Mouse (Mus musculus) heart, embryonic 15.5 days (tissue): ENCODE results near the gene Psmd14. TPM values are rescaled to one million over a fixed set of nuclear protein-coding genes. Genes with fewer than 3 reads are reported as not detected.

ENCODE experiments used
- ATAC-seq: fragments of 200-750 bp; cut with Nextera tagmentation; replicated peaks from 2 replicates; pipeline ENCODE4 v1.8.0; 2017; ENCODE audit warnings: low read depth, moderate TSS enrichment; ENCODE audit not compliant: insufficient number of reproducible peaks, insufficient read depth, low FRiP score
- H3K27ac ChIP-seq: fragments of 300-500 bp; sonication (generic); 2 replicates; pipeline ENCODE4 v1.5.1; 2015; ENCODE audit warnings: mild to moderate bottlenecking, inconsistent platforms
- H3K27me3 ChIP-seq: fragments of 300-500 bp; sonication (generic); 2 replicates; pipeline ENCODE4 v1.6.1; 2015; ENCODE audit warnings: inconsistent platforms
- H3K36me3 ChIP-seq: fragments of 300-500 bp; sonication (generic); 2 replicates; pipeline ENCODE4 v1.6.1; 2015; ENCODE audit warnings: mild to moderate bottlenecking, inconsistent platforms
- H3K4me1 ChIP-seq: fragments of 300-500 bp; sonication (generic); replicated peaks from 2 replicates; pipeline ENCODE4 v1.6.1; 2015; ENCODE audit warnings: inconsistent platforms
- H3K4me2 ChIP-seq: fragments of 300-500 bp; sonication (generic); 2 replicates; pipeline ENCODE4 v1.6.1; 2015; ENCODE audit warnings: inconsistent platforms, mild to moderate bottlenecking, moderate library complexity
- H3K4me3 ChIP-seq: fragments of 300-500 bp; sonication (generic); 2 replicates; pipeline ENCODE4 v1.5.1; 2015; ENCODE audit warnings: mild to moderate bottlenecking, inconsistent platforms
- H3K9ac ChIP-seq: fragments of 300-500 bp; sonication (generic); 2 replicates; pipeline ENCODE4 v1.6.1; 2015; ENCODE audit warnings: mild to moderate bottlenecking, inconsistent platforms
- H3K9me3 ChIP-seq: fragments of 300-500 bp; sonication (generic); replicated peaks from 2 replicates; pipeline ENCODE4 v1.6.1; 2016; ENCODE audit warnings: inconsistent platforms
- WGBS: fragments of 180-500 bp; shearing (Covaris S2); methylation state at CpG from one replicate; pipeline ENCODE4 v1.1.7; 2015; ENCODE audit warnings: mixed read lengths; 5-methylcytosine and 5-hydroxymethylcytosine counted together
- microRNA-seq: library from miRNA; unstranded; fragments of <30 nt; microRNA quantifications from one replicate; pipeline ENCODE4, GENCODE M21; 2016
- polyA plus RNA-seq: library from polyadenylated mRNA; unstranded; fragments of >200 nt; fragmentation: Nextera tagmentation; extraction: Ambion mirVana; gene quantifications from 2 replicates; pipeline ENCODE4 v1.2.1, GENCODE M21; 2015

Psmd14 gene
- polyA plus RNA-seq, 1 experiment from 2014 or later: 111 TPM

GRCm38 (mm10) chr2:61814548-61815473 is 103.3 kb downstream of the Psmd14 start:
- peaks cover 25% of the 10 kb centered on the region for H3K4me1 ChIP-seq
- H3K9me3 ChIP-seq: no peaks in the 10 kb centered on the region
- peak overlapping the region; percentile 91 for H3K4me2 ChIP-seq
- ATAC-seq: peak; percentile 44; the same call in 1 of the 2 replicates
- H3K27me3 ChIP-seq: peaks cover 81% of the 10 kb centered on the region
- no peak overlapping the region for H3K27ac ChIP-seq
- no peak overlapping the region; the same call in 1 of the 2 replicates for H3K9ac ChIP-seq
- 3% methylated on average over 50 of the region's 50 CpGs for whole genome bisulfite sequencing
- peak overlapping the region; percentile 55 for H3K4me3 ChIP-seq
- H3K36me3 ChIP-seq: no peaks in the 10 kb centered on the region

- Histone ChIP-seq H3K36me3 (no peaks in the 10 kb centered on the region), H3K27ac (no peak overlapping the region), H3K4me1 (peaks cover 25% of the 10 kb centered on the region), H3K4me3 (peak overlapping the region; percentile 55), H3K4me2 (peak overlapping the region; percentile 91), H3K9ac (peak overlapping the region; percentile 42), H3K27me3 (peaks cover 77% of the 10 kb centered on the region), H3K9me3 (no peaks in the 10 kb centered on the region)
- peak; percentile 45 for ATAC-seq
- WGBS: 10% methylated on average over 63 of the region's 66 CpGs
These were observed 104.3 kb downstream of the Psmd14 start for GRCm38 (mm10) chr2:61815583-61816313.

GRCm38 (mm10) chr2:61818197-61818596 is 106.7 kb downstream of the Psmd14 start:
- whole genome bisulfite sequencing: 64% methylated on average over 1 of the region's 1 CpGs
- no peaks in the 10 kb centered on the region for H3K9me3 ChIP-seq
- no peak overlapping the region for H3K27ac ChIP-seq
- H3K4me2 ChIP-seq: no peak overlapping the region
- H3K27me3 ChIP-seq: peaks cover 57% of the 10 kb centered on the region
- H3K4me1 ChIP-seq: peaks cover 13% of the 10 kb centered on the region
- H3K9ac ChIP-seq: no peak overlapping the region
- no peaks in the 10 kb centered on the region for H3K36me3 ChIP-seq
- ATAC-seq: no peak
- no peak overlapping the region for H3K4me3 ChIP-seq

GRCm38 (mm10) chr2:61820203-61820602 is 108.7 kb downstream of the Psmd14 start:
- H3K27ac ChIP-seq: no peak overlapping the region
- H3K9me3 ChIP-seq: no peaks in the 10 kb centered on the region
- H3K36me3 ChIP-seq: no peaks in the 10 kb centered on the region
- no peak for ATAC-seq
- 70% methylated on average over 4 of the region's 4 CpGs for WGBS
- no peak overlapping the region for H3K9ac ChIP-seq
- no peak overlapping the region for H3K4me2 ChIP-seq
- H3K4me1 ChIP-seq: peaks cover 9% of the 10 kb centered on the region
- no peak overlapping the region for H3K4me3 ChIP-seq
- peaks cover 37% of the 10 kb centered on the region for H3K27me3 ChIP-seq

GRCm38 (mm10) chr2:61823426-61824140 is 112.1 kb downstream of the Psmd14 start:
- Histone ChIP-seq H3K4me2 (no peak overlapping the region), H3K27me3 (0 out of 2 replicates have a peak, but pooled peaks cover 12% of the 10 kb centered on the region), H3K27ac (no peak overlapping the region), H3K9ac (no peak overlapping the region), H3K4me1 (no peaks in the 10 kb centered on the region), H3K9me3 (no peaks in the 10 kb centered on the region), H3K36me3 (no peaks in the 10 kb centered on the region), H3K4me3 (no peak overlapping the region)
- 77% methylated on average over 1 of the region's 1 CpGs for WGBS
- no peak for ATAC-seq

GRCm38 (mm10) chr2:61837243-61837806 is 125.8 kb downstream of the Psmd14 start:
- H3K4me1 ChIP-seq: no peaks in the 10 kb centered on the region
- H3K27me3 ChIP-seq: no peaks in the 10 kb centered on the region
- no peak overlapping the region for H3K4me3 ChIP-seq
- no peak overlapping the region for H3K27ac ChIP-seq
- no peak for ATAC-seq
- no peaks in the 10 kb centered on the region for H3K36me3 ChIP-seq
- no peaks in the 10 kb centered on the region for H3K9me3 ChIP-seq
- WGBS: 72% methylated on average over 2 of the region's 2 CpGs
- no peak overlapping the region for H3K9ac ChIP-seq
- no peak overlapping the region for H3K4me2 ChIP-seq

Small RNA genes lying within 50 kb of the gene (microRNA-seq; reads per million reads assigned to microRNA genes)
- not detected for gene Gm22403

Other genes with a start within 250 kb of the Psmd14 start
- gene Tank, start 133.1 kb upstream of the Psmd14 start, polyA plus RNA-seq: 21.5 and 21.7 TPM in 2 replicates
- gene Tbr1, start 91.2 kb downstream of the Psmd14 start, polyA plus RNA-seq: 0.03 and 0.04 TPM in 2 replicates